Mouse (Mus musculus): Measurements from ENCODE around the gene Itsn1. TPM values are rescaled to one million over a fixed set of nuclear protein-coding genes. Genes with fewer than 3 reads are reported as not detected.

Gene Itsn1
- polyA plus RNA-seq, 1 experiment from 2014 or later = 60.7 TPM

DNA sequence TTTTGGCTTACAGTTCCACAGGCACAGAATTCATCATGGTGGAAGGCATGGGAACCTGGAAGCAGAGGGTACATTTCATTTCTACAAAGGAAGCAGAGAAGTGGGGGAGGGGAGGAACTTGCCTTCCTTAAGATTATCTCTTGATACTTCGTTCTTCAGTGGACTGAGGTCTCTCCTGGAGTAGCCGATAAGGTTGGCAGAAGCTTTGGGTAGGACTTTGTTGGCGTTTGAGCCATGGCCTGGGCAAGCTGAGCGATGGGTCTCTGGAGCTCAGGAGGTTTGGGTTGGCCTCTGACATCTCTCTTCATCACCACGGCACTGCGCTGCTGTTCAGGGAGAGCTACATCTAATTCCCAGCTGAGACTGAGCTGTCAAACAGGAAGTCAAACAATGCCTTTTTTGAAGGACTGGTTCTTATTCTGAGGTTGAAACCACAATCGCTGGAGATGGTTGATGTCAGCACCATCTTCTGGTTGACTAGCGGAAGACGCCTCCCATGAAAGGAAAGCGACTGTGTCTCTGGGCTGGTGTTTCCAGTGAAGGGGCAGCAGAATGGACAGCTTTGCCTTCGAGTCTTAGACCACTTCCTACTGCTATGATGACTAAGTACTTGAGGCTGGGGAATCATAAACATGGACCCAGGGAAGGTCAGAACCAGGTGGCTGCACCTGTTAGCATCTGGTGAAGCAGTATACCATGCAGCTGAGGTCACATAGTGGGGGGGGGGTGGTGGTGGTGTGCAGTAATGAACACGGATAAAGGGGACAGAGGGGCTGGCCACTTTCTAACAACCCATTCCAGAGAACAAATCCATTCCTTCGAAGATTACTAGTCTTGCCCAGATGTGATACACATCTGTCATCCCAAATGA is 235.5 kb downstream of the Itsn1 start:
- H3K9me3 ChIP-seq (replicated peaks; ENCODE audit: control insufficient read depth, low read length, poor library complexity, severe bottlenecking) = no peaks in the 10 kb centered on the region
- H3K9ac ChIP-seq (ENCODE audit: low read depth, low read length) = no peak overlapping the region
- no peaks in the 10 kb centered on the region for H3K27me3 ChIP-seq (ENCODE audit: control insufficient read depth, insufficient read depth, low read depth, low read length)
- H3K27ac ChIP-seq (ENCODE audit: low read length) = peak overlapping the region; percentile 86
- H3K36me3 ChIP-seq (ENCODE audit: control insufficient read depth, insufficient read depth, low read length) = no peaks in the 10 kb centered on the region
- no peak overlapping the region for H3K4me3 ChIP-seq (ENCODE audit: low read depth, low read length)
- no peak for ATAC-seq
- 88% methylated on average over 13 of the region's 13 CpGs for WGBS
- H3K4me1 ChIP-seq (ENCODE audit: control insufficient read depth, insufficient read depth, low read length) = peaks cover 28% of the 10 kb centered on the region
- H3K4me2 ChIP-seq (ENCODE audit: low read length) = no peak overlapping the region

GRCm38 (mm10) chr16:91968725-91969124 is 239.6 kb downstream of the Itsn1 start:
- Histone ChIP-seq H3K9me3 (replicated peaks; ENCODE audit: control insufficient read depth, low read length, poor library complexity, severe bottlenecking) (no peaks in the 10 kb centered on the region), H3K36me3 (ENCODE audit: control insufficient read depth, insufficient read depth, low read length) (no peaks in the 10 kb centered on the region), H3K4me2 (ENCODE audit: low read length) (no peak overlapping the region), H3K9ac (ENCODE audit: low read depth, low read length) (no peak overlapping the region), H3K27me3 (ENCODE audit: control insufficient read depth, insufficient read depth, low read depth, low read length) (no peaks in the 10 kb centered on the region), H3K27ac (ENCODE audit: low read length) (no peak overlapping the region), H3K4me1 (ENCODE audit: control insufficient read depth, insufficient read depth, low read length) (peaks cover 8% of the 10 kb centered on the region), H3K4me3 (ENCODE audit: low read depth, low read length) (no peak overlapping the region)
- WGBS = 71% methylated on average over 10 of the region's 10 CpGs
- ATAC-seq = no peak

GRCm38 (mm10) chr16:91969516-91970031 is 240.5 kb downstream of the Itsn1 start:
- no peak overlapping the region for H3K9ac ChIP-seq (ENCODE audit: low read depth, low read length)
- H3K27ac ChIP-seq (ENCODE audit: low read length) = no peak overlapping the region
- peaks cover 3% of the 10 kb centered on the region; the same call in 1 of the 2 replicates for H3K4me1 ChIP-seq (ENCODE audit: control insufficient read depth, insufficient read depth, low read length)
- no peak overlapping the region for H3K4me3 ChIP-seq (ENCODE audit: low read depth, low read length)
- WGBS = 50% methylated on average over 10 of the region's 10 CpGs
- no peaks in the 10 kb centered on the region for H3K36me3 ChIP-seq (ENCODE audit: control insufficient read depth, insufficient read depth, low read length)
- no peak overlapping the region for H3K4me2 ChIP-seq (ENCODE audit: low read length)
- no peaks in the 10 kb centered on the region for H3K27me3 ChIP-seq (ENCODE audit: control insufficient read depth, insufficient read depth, low read depth, low read length)
- no peak for ATAC-seq
- no peaks in the 10 kb centered on the region for H3K9me3 ChIP-seq (replicated peaks; ENCODE audit: control insufficient read depth, low read length, poor library complexity, severe bottlenecking)

Small RNAs within 50 kb of the gene (microRNA-seq; reads per million reads assigned to microRNA genes)
- not detected for gene Gm27773

Other genes starting within 250 kb of the Itsn1 start
- 48.0 and 51.7 TPM in 2 replicates for gene Ifnar1, start 244.0 kb upstream of the Itsn1 start, polyA plus RNA-seq (2015; fragmentation: Nextera tagmentation; extraction: Ambion mirVana)
- 104 and 125 TPM in 2 replicates for gene Ifngr2, start 182.2 kb upstream of the Itsn1 start, polyA plus RNA-seq (2015; fragmentation: Nextera tagmentation; extraction: Ambion mirVana)
- gene Tmem50b, start 131.5 kb upstream of the Itsn1 start, polyA plus RNA-seq (2015; fragmentation: Nextera tagmentation; extraction: Ambion mirVana) = 95.1 and 106 TPM in 2 replicates
- 6.9 and 7.3 TPM in 2 replicates for gene Dnajc28, start 110.3 kb upstream of the Itsn1 start, polyA plus RNA-seq (2015; fragmentation: Nextera tagmentation; extraction: Ambion mirVana)
- gene Gart, start 82.3 kb upstream of the Itsn1 start, polyA plus RNA-seq (2015; fragmentation: Nextera tagmentation; extraction: Ambion mirVana) = 55.2 and 62.5 TPM in 2 replicates
- gene Son, start 81.8 kb upstream of the Itsn1 start, polyA plus RNA-seq (2015; fragmentation: Nextera tagmentation; extraction: Ambion mirVana) = 98.4 and 115 TPM in 2 replicates
- gene Donson, start 40.5 kb upstream of the Itsn1 start, polyA plus RNA-seq (2015; fragmentation: Nextera tagmentation; extraction: Ambion mirVana) = 19.2 and 20.4 TPM in 2 replicates
- gene Cryzl1, start 306 bp upstream of the Itsn1 start, polyA plus RNA-seq (2015; fragmentation: Nextera tagmentation; extraction: Ambion mirVana) = 114 and 121 TPM in 2 replicates

Data from midbrain, embryonic 16.5 days (tissue).